Mouse (Mus musculus) MEL (cell line): ENCODE measurements around the gene Ugt1a10. TPM values are rescaled to one million over a fixed set of nuclear protein-coding genes. Genes with fewer than 3 reads are reported as not detected.

ENCODE experiments used
- DNase-seq: peaks from one replicate; pipeline ENCODE4 v3.0.0; 2011; ENCODE audit warnings: low read depth, low spot score
- H3K27ac ChIP-seq: 2 replicates; pipeline ENCODE4 v1.5.1; 2012; ENCODE audit warnings: low read depth, mild to moderate bottlenecking, control low read depth, low read length, moderate library complexity; ENCODE audit not compliant: control insufficient read depth
- H3K27me3 ChIP-seq, 2 experiments: fragments of 150-350 bp in 1 of 2; sonication (generic) in 1 of 2; 2 replicates each; pipeline ENCODE4 v1.6.1; 2012; ENCODE audit warnings: low read length in 2 of 2, mild to moderate bottlenecking in 2 of 2, improper control_type of control experiment in 1 of 2, moderate library complexity in 1 of 2; ENCODE audit not compliant: insufficient read depth in 2 of 2, control insufficient read depth in 1 of 2
- H3K36me3 ChIP-seq, 2 experiments: 2 replicates each; pipeline ENCODE4 v1.6.1; 2012 to 2014; ENCODE audit warnings: low read length in 2 of 2, improper control_type of control experiment in 1 of 2, inconsistent platforms in 1 of 2, mild to moderate bottlenecking in 1 of 2; ENCODE audit not compliant: insufficient read depth in 2 of 2, control insufficient read depth in 1 of 2
- H3K4me1 ChIP-seq, 2 experiments: fragments of 150-350 bp in 1 of 2; sonication (generic) in 1 of 2; 2 replicates each; pipeline ENCODE4 v1.6.1; 2012; ENCODE audit warnings: low read length in 2 of 2, improper control_type of control experiment in 1 of 2, mild to moderate bottlenecking in 1 of 2; ENCODE audit not compliant: insufficient read depth in 2 of 2, control insufficient read depth in 1 of 2
- H3K4me3 ChIP-seq, 2 experiments: fragments of 150-350 bp in 1 of 2; sonication (generic) in 1 of 2; 2 replicates each; pipeline ENCODE4 v1.5.1; 2012; ENCODE audit warnings: low read depth in 2 of 2, low read length in 2 of 2, mild to moderate bottlenecking in 2 of 2, moderate library complexity in 2 of 2, control low read depth in 1 of 2, improper control_type of control experiment in 1 of 2; ENCODE audit not compliant: control insufficient read depth in 1 of 2, insufficient read depth in 1 of 2
- H3K79me2 ChIP-seq: 2 replicates; pipeline ENCODE4 v1.6.1; 2012; ENCODE audit warnings: mild to moderate bottlenecking, low read length, moderate library complexity; ENCODE audit not compliant: control insufficient read depth, poor library complexity, insufficient read depth
- H3K9ac ChIP-seq: 2 replicates; pipeline ENCODE4 v1.6.1; 2012; ENCODE audit warnings: low read depth, mild to moderate bottlenecking, control low read depth, low read length, moderate library complexity; ENCODE audit not compliant: control insufficient read depth, poor library complexity, severe bottlenecking
- H3K9me3 ChIP-seq: fragments of 150-350 bp; sonication (generic); replicated peaks from 2 replicates; pipeline ENCODE4 v1.6.1; 2012; ENCODE audit warnings: mild to moderate bottlenecking, low read length, improper control_type of control experiment, moderate library complexity; ENCODE audit not compliant: insufficient read depth
- CHD2 ChIP-seq: IDR thresholded peaks from 2 replicates; pipeline ENCODE4 v1.6.1; 2011; ENCODE audit warnings: low read length, improper control_type of control experiment
- CTCF ChIP-seq, 3 experiments: IDR thresholded peaks in 2 of 3; conservative IDR thresholded peaks in 1 of 3; 2 replicates each; pipeline ENCODE4 v1.5.1; 2011 to 2012; ENCODE audit warnings: low read length in 3 of 3, low read depth in 2 of 3, mild to moderate bottlenecking in 2 of 3, improper control_type of control experiment in 1 of 3, inconsistent platforms in 1 of 3, mixed read lengths in 1 of 3, moderate library complexity in 1 of 3; ENCODE audit not compliant: control insufficient read depth in 1 of 3, insufficient read depth in 1 of 3, poor library complexity in 1 of 3, severe bottlenecking in 1 of 3
- EP300 ChIP-seq, 2 experiments: IDR thresholded peaks; 2 replicates each; pipeline ENCODE4 v1.6.1; 2011; ENCODE audit warnings: improper control_type of control experiment in 2 of 2, low read length in 2 of 2, low read depth in 1 of 2, mild to moderate bottlenecking in 1 of 2
- ETS1 ChIP-seq: IDR thresholded peaks from 2 replicates; pipeline ENCODE4 v1.6.1; 2012; ENCODE audit warnings: low read depth, mild to moderate bottlenecking, inconsistent platforms, low read length, improper control_type of control experiment, moderate library complexity
- GABPA ChIP-seq: IDR thresholded peaks from 2 replicates; pipeline ENCODE4 v1.6.1; 2012; ENCODE audit warnings: low read depth, mild to moderate bottlenecking, inconsistent platforms, low read length, improper control_type of control experiment, moderate library complexity
- JUND ChIP-seq: IDR thresholded peaks from 2 replicates; pipeline ENCODE4 v1.6.1; 2011; ENCODE audit warnings: low read depth, mild to moderate bottlenecking, improper control_type of control experiment, low read length
- MAZ ChIP-seq: IDR thresholded peaks from 2 replicates; pipeline ENCODE4 v1.6.1; 2012; ENCODE audit warnings: low read depth, mild to moderate bottlenecking, inconsistent platforms, low read length, improper control_type of control experiment
- POLR2A ChIP-seq, 2 experiments: IDR thresholded peaks; 2 replicates each; pipeline ENCODE4 v1.6.1; 2011 to 2012; ENCODE audit warnings: low read length in 2 of 2, mild to moderate bottlenecking in 2 of 2, control low read depth in 1 of 2, improper control_type of control experiment in 1 of 2, low read depth in 1 of 2, moderate library complexity in 1 of 2; ENCODE audit not compliant: control insufficient read depth in 1 of 2, insufficient read depth in 1 of 2, poor library complexity in 1 of 2
- RAD21 ChIP-seq: IDR thresholded peaks from 2 replicates; pipeline ENCODE4 v1.6.1; 2011; ENCODE audit warnings: mild to moderate bottlenecking, low read depth, low read length, improper control_type of control experiment
- TAL1 ChIP-seq: IDR thresholded peaks from 2 replicates; pipeline ENCODE4 v1.6.1; 2012; ENCODE audit warnings: mild to moderate bottlenecking, inconsistent platforms, low read length, moderate library complexity, mixed read lengths
- TCF12 ChIP-seq: IDR thresholded peaks from 2 replicates; pipeline ENCODE4 v1.6.1; 2014; ENCODE audit warnings: low read depth, mild to moderate bottlenecking, inconsistent platforms, low read length, improper control_type of control experiment, moderate library complexity
- UBTF ChIP-seq: IDR thresholded peaks from 2 replicates; pipeline ENCODE4 v1.6.1; 2012; ENCODE audit warnings: low read depth, mild to moderate bottlenecking, inconsistent platforms, low read length, improper control_type of control experiment, moderate library complexity, borderline replicate concordance; ENCODE audit not compliant: insufficient read depth
- USF1 ChIP-seq: IDR thresholded peaks from 2 replicates; pipeline ENCODE4 v1.6.1; 2014; ENCODE audit warnings: low read depth, mild to moderate bottlenecking, inconsistent platforms, low read length, improper control_type of control experiment, moderate library complexity
- ZMIZ1 ChIP-seq: IDR thresholded peaks from 2 replicates; pipeline ENCODE4 v1.6.1; 2012; ENCODE audit warnings: low read depth, mild to moderate bottlenecking, inconsistent platforms, low read length, improper control_type of control experiment, moderate library complexity
- ZNF384 ChIP-seq: IDR thresholded peaks from 2 replicates; pipeline ENCODE4 v1.6.1; 2012; ENCODE audit warnings: low read depth, mild to moderate bottlenecking, inconsistent platforms, low read length, improper control_type of control experiment
- polyA plus RNA-seq, 2 experiments: library from polyadenylated mRNA; stranded (reverse) in 1 of 2; unstranded in 1 of 2; fragments of >175 nt in 1 of 2; fragments of >200 nt in 1 of 2; gene quantifications; 2 replicates each; pipeline versions ENCODE4 v1.2.1 to v1.2.4; 2012; ENCODE audit warnings: low replicate concordance in 2 of 2, low read depth in 1 of 2; ENCODE audit not compliant: insufficient read length in 2 of 2, insufficient read depth in 1 of 2, missing spikeins in 1 of 2
- total RNA-seq: library from RNA; depleted of rRNA; stranded (reverse); fragments of 300-350 nt; gene quantifications from 2 replicates; pipeline ENCODE4 v1.2.3, GENCODE M21; 2012

The Ugt1a10 gene
- total and polyA plus RNA-seq, 3 experiments, result not detected

GRCm38 (mm10) chr1:88256886-88257663 lies 201.9 kb downstream of the Ugt1a10 start:
- Histone ChIP-seq H3K36me3 (peaks cover 0 to 13% of the 10 kb centered on the region in 2 experiments; a peak in 2 of 4 replicates), H3K27me3 (no peaks in the 10 kb centered on the region), H3K27ac (no peak overlapping the region), H3K4me1 (peaks cover 2 to 9% of the 10 kb centered on the region in 2 experiments; a peak in 3 of 4 replicates), H3K4me3 (no peak overlapping the region), H3K9me3 (no peaks in the 10 kb centered on the region), H3K79me2 (no peaks in the 10 kb centered on the region), H3K9ac (no peak overlapping the region)
- no peak for DNase-seq
- TF ChIP-seq CTCF (IDR thresholded peaks at IDR 0.05 in 2 of 3, conservative IDR thresholded peaks at IDR 0.05 in 1 of 3; ENCODE audit: control insufficient read depth in 1 of 3, insufficient read depth in 1 of 3, low read depth in 2 of 3, low read length in 3 of 3, poor library complexity in 1 of 3, severe bottlenecking in 1 of 3), result no peak
- TF ChIP-seq EP300 (IDR thresholded peaks at IDR 0.05; ENCODE audit: low read depth in 1 of 2, low read length in 2 of 2), result no peak

- Histone ChIP-seq H3K27ac (no peak overlapping the region), H3K4me1 (peaks cover 5 to 15% of the 10 kb centered on the region in 2 experiments)
- TF ChIP-seq MAZ (no peak), JUND (no peak), TAL1 (no peak), ZNF384 (no peak), POLR2A (IDR thresholded peaks at IDR 0.05; ENCODE audit: control insufficient read depth in 1 of 2, insufficient read depth in 1 of 2, low read depth in 1 of 2, low read length in 2 of 2, poor library complexity in 1 of 2) (no peak)
- TF ChIP-seq, all 39 proteins: peak for 0
- H3K36me3 ChIP-seq, result peaks cover 0 to 19% of the 10 kb centered on the region in 2 experiments; a peak in 2 of 4 replicates
- H3K4me3 ChIP-seq, result no peak overlapping the region
- no peaks in the 10 kb centered on the region for H3K27me3 ChIP-seq
- no peak overlapping the region for H3K9ac ChIP-seq
- no peaks in the 10 kb centered on the region for H3K9me3 ChIP-seq
- no peaks in the 10 kb centered on the region for H3K79me2 ChIP-seq
- no peak for DNase-seq
These were observed 202.5 kb downstream of the Ugt1a10 start for GRCm38 (mm10) chr1:88257681-88258080.

- H3K36me3 ChIP-seq, result peaks cover 0 to 24% of the 10 kb centered on the region in 2 experiments; a peak in 2 of 4 replicates
- H3K27ac ChIP-seq, result no peak overlapping the region
- H3K9ac ChIP-seq, result no peak overlapping the region
- no peak overlapping the region for H3K4me3 ChIP-seq
- DNase-seq, result no peak
- TF ChIP-seq JUND, result no peak
- TF ChIP-seq ZMIZ1, result no peak; the same call in 1 of the 2 replicates
- no peak for TF ChIP-seq ETS1
- TF ChIP-seq MAZ, result no peak
- no peak for TF ChIP-seq TCF12
- TF ChIP-seq CHD2, result no peak
- TF ChIP-seq USF1, result no peak
- no peak for TF ChIP-seq GABPA
- TF ChIP-seq UBTF, result no peak
- TF ChIP-seq RAD21, result no peak
- H3K79me2 ChIP-seq, result no peaks in the 10 kb centered on the region
- no peaks in the 10 kb centered on the region for H3K27me3 ChIP-seq
- no peaks in the 10 kb centered on the region for H3K9me3 ChIP-seq
- H3K4me1 ChIP-seq, result peaks cover 7 to 17% of the 10 kb centered on the region in 2 experiments
These were observed 203.2 kb downstream of the Ugt1a10 start for GRCm38 (mm10) chr1:88258361-88258760.
